ENCODE assay signal across 9 mouse cellular contexts in the genomic region with DNA sequence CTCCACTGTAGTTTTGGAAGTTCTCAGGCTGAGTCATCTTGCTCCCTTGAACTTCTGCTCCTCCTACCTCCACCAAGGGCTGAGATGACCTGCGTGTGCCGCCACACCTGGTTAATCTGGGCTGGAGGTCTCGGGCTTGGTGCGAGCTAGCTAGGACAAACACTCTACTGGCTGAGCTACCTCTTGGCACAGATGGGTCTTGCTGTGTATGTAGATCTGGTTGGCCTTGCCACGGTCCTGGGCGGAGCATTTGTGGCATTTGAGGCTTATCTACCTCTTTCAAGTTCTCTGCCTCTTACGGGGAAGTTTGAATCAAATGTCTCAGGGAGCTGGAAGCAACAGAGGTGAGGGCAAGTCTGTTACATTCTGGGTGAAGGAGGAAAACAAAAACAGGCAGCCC. TPM values are rescaled to one million over a fixed set of nuclear protein-coding genes. Genes with fewer than 3 reads are reported as not detected.
DNase-seq lines count a peak whose midpoint lies in the region; ATAC-seq lines count a peak whose summit lies in the region.
"Had no signal": no experiment of that assay in that cellular context is flagged by ENCODE, and none has a peak within 500 bp of the region (broad histone marks: within the 10 kb centered on the region; RNA-seq: fewer than 3 reads in every experiment).

No protein-coding gene starts in this region.

- no peak overlapping the region for H3K9ac ChIP-seq in midbrain, embryonic 16.5 days (ENCODE audit: low read depth, low read length)
- H3K9ac ChIP-seq: neural tube, embryonic 12.5 days had no signal

- H3K27me3 ChIP-seq in midbrain, embryonic 16.5 days (ENCODE audit: control insufficient read depth, insufficient read depth, low read depth, low read length), result no peaks in the 10 kb centered on the region
- H3K27me3 ChIP-seq: neural tube, embryonic 12.5 days had no signal

- peaks cover 63% of the 10 kb centered on the region for H3K4me1 ChIP-seq in midbrain, embryonic 16.5 days (ENCODE audit: control insufficient read depth, insufficient read depth, low read length)

- peaks cover 6% of the 10 kb centered on the region; the same call in 1 of the 2 replicates for H3K36me3 ChIP-seq in midbrain, embryonic 16.5 days (ENCODE audit: control insufficient read depth, insufficient read depth, low read length)

- no peak overlapping the region for H3K4me2 ChIP-seq in midbrain, embryonic 16.5 days (ENCODE audit: low read length)
- H3K4me2 ChIP-seq: neural tube, embryonic 12.5 days had no signal

- DNase-seq in cerebellum, adult 9-11 months, result peak; percentile 54
- DNase-seq in cerebellum, adult 11 months, result no peak
- peak; percentile 78 to 86 for DNase-seq in lung, adult 18-20 months
- no peak for DNase-seq in lung, postnatal 14 days
- DNase-seq in frontal cortex, postnatal 25 days (ENCODE audit: low spot score in 2 of 2), result no peak
- no peak for DNase-seq in left cerebral cortex, adult 8-10 months (ENCODE audit: low spot score in 2 of 2)

- H3K9me3 ChIP-seq in midbrain, embryonic 16.5 days (replicated peaks; ENCODE audit: control insufficient read depth, low read length, poor library complexity, severe bottlenecking), result no peaks in the 10 kb centered on the region
- H3K9me3 ChIP-seq: neural tube, embryonic 12.5 days had no signal

- WGBS in midbrain, embryonic 16.5 days, result 78% methylated on average over 7 of the region's 7 CpGs

- ATAC-seq in inflammation-experienced regulatory T-cells, adult 6 months, result peak; percentile 68
- ATAC-seq in midbrain, embryonic 16.5 days, result no peak

- 0 out of 2 replicates have a peak overlapping the region, but pooled peaks have one; percentile 35 for H3K27ac ChIP-seq in midbrain, embryonic 16.5 days (ENCODE audit: low read length)
- H3K27ac ChIP-seq: neural tube, embryonic 12.5 days had no signal

- no peak overlapping the region for H3K4me3 ChIP-seq in midbrain, embryonic 16.5 days (ENCODE audit: low read depth, low read length)
- H3K4me3 ChIP-seq: neural tube, embryonic 12.5 days had no signal

RNA-seq across cellular contexts. Expression of gene Lasp1, which starts 11.6 kb away (rescaled TPM):
- polyA plus RNA-seq in inflammation-experienced regulatory T-cells, adult 6 months (2017; shearing (Covaris generic)), result 10 to 100 TPM; 38.6 to 64.7 (median 40.7) TPM
- 194 and 202 TPM in 2 replicates for polyA plus RNA-seq in midbrain, embryonic 16.5 days (2015; fragmentation: Nextera tagmentation; extraction: Ambion mirVana)
- total RNA-seq in left cerebral cortex, adult 8-10 months (2022), result 100 to 1,000 TPM; 138 to 169 (median 155) TPM

RNA-seq across cellular contexts. Expression of gene Rpl23, which starts 28.1 kb away (rescaled TPM):
- polyA plus RNA-seq in inflammation-experienced regulatory T-cells, adult 6 months (2017; shearing (Covaris generic)), result 1,000 to 10,000 TPM in 2 of 3 experiments, 100 to 1,000 TPM in 1; 686 to 1,148 (median 1,072) TPM
- 267 and 286 TPM in 2 replicates for polyA plus RNA-seq in midbrain, embryonic 16.5 days (2015; fragmentation: Nextera tagmentation; extraction: Ambion mirVana)
- total RNA-seq in left cerebral cortex, adult 8-10 months (2022), result 100 to 1,000 TPM; 331 to 461 (median 392) TPM

RNA-seq across cellular contexts. Expression of gene B230217C12Rik, which starts 30.2 kb away (rescaled TPM):
- polyA plus RNA-seq in inflammation-experienced regulatory T-cells, adult 6 months (2017; shearing (Covaris generic)), result 1 to 10 TPM; 2.1 to 3.0 (median 2.3) TPM
- polyA plus RNA-seq in midbrain, embryonic 16.5 days (2015; fragmentation: Nextera tagmentation; extraction: Ambion mirVana), result 36.7 and 43.8 TPM in 2 replicates
- 10 to 100 TPM; 73.0 to 83.2 (median 79.8) TPM for total RNA-seq in left cerebral cortex, adult 8-10 months (2022)

RNA-seq across cellular contexts. Expression of gene 1700001P01Rik, which starts 34.6 kb away (rescaled TPM):
- polyA plus RNA-seq in inflammation-experienced regulatory T-cells, adult 6 months (2017; shearing (Covaris generic)), result under 1 TPM in 1 of 3 experiments, not detected in 2; 0.56 TPM
- 0.74 TPM in 1 of 2 replicates, not detected in the other for polyA plus RNA-seq in midbrain, embryonic 16.5 days (2015; fragmentation: Nextera tagmentation; extraction: Ambion mirVana)
- 1 to 10 TPM in 1 of 4 experiments, under 1 TPM in 2, not detected in 1; 0.65 to 1.2 (median 0.84) TPM for total RNA-seq in left cerebral cortex, adult 8-10 months (2022)

RNA-seq across cellular contexts. Expression of gene Cwc25, which starts 44.0 kb away (rescaled TPM):
- polyA plus RNA-seq in inflammation-experienced regulatory T-cells, adult 6 months (2017; shearing (Covaris generic)), result 10 to 100 TPM; 23.0 to 28.1 (median 23.0) TPM
- polyA plus RNA-seq in midbrain, embryonic 16.5 days (2015; fragmentation: Nextera tagmentation; extraction: Ambion mirVana), result 15.9 and 17.2 TPM in 2 replicates
- total RNA-seq in left cerebral cortex, adult 8-10 months (2022), result 10 to 100 TPM; 17.0 to 20.6 (median 19.1) TPM

Comparison
In these comparisons a context has a peak if more than half of its experiments do, and no peak if none do; other contexts are left out.
1. DNase-seq: peak in cerebellum, adult 9-11 months (single experiment) and lung, adult 18-20 months (2 of 2); none in cerebellum, adult 11 months (single experiment), lung, postnatal 14 days (single experiment), frontal cortex, postnatal 25 days (0 of 2) and left cerebral cortex, adult 8-10 months (0 of 2).